Mouse (Mus musculus): ENCODE measurements at regions not wholly inside any gene's neighbourhood (a gene's known extent, or its start where the extent isn't known, plus 50 kb on each side); places are given as distances from the start of the nearest gene placed in this dataset.

GRCm38 (mm10) chr3:102574320-102574719, 104.6 kb downstream of the Ngf start:
- no peak for DNase-seq (ENCODE audit: low spot score in 2 of 2)

GRCm38 (mm10) chr3:102576896-102577295, 107.2 kb downstream of the Ngf start:
- no peak for DNase-seq (ENCODE audit: low spot score in 2 of 2)

- DNase-seq (ENCODE audit: low spot score in 2 of 2): no peak
These were observed 112.1 kb downstream of the Ngf start for GRCm38 (mm10) chr3:102581830-102582229.

- DNase-seq (ENCODE audit: low spot score in 2 of 2): no peak
These were observed 115.4 kb downstream of the Ngf start for GRCm38 (mm10) chr3:102585136-102585535.

- no peak for DNase-seq (ENCODE audit: low spot score in 2 of 2)
These were observed 116.5 kb downstream of the Ngf start for GRCm38 (mm10) chr3:102586221-102586620.

GRCm38 (mm10) chr3:102592041-102592440, 122.3 kb downstream of the Ngf start:
- DNase-seq (ENCODE audit: low spot score in 2 of 2): no peak

- DNase-seq (ENCODE audit: low spot score in 2 of 2): no peak
These were observed 127.3 kb downstream of the Ngf start for GRCm38 (mm10) chr3:102596944-102597551.

- no peak for DNase-seq (ENCODE audit: low spot score in 2 of 2)
These were observed 129.3 kb downstream of the Ngf start for GRCm38 (mm10) chr3:102599061-102599460.

GRCm38 (mm10) chr3:102602766-102603165, 131.6 kb upstream of the Tspan2 start:
- DNase-seq (ENCODE audit: low spot score in 2 of 2): no peak

GRCm38 (mm10) chr3:102605284-102605683, 129.0 kb upstream of the Tspan2 start:
- no peak for DNase-seq (ENCODE audit: low spot score in 2 of 2)

GRCm38 (mm10) chr3:102610970-102611369, 123.4 kb upstream of the Tspan2 start:
- DNase-seq (ENCODE audit: low spot score in 2 of 2): no peak

- no peak for DNase-seq (ENCODE audit: low spot score in 2 of 2)
These were observed 122.6 kb upstream of the Tspan2 start for GRCm38 (mm10) chr3:102611398-102612366.

GRCm38 (mm10) chr3:102619666-102620377, 114.5 kb upstream of the Tspan2 start:
- DNase-seq (ENCODE audit: low spot score in 2 of 2): no peak

- DNase-seq (ENCODE audit: low spot score in 2 of 2): no peak
These were observed 98.3 kb upstream of the Tspan2 start for GRCm38 (mm10) chr3:102636076-102636475.

- DNase-seq (ENCODE audit: low spot score in 2 of 2): no peak
These were observed 97.7 kb upstream of the Tspan2 start for GRCm38 (mm10) chr3:102636674-102637073.

GRCm38 (mm10) chr3:102644276-102644940, 89.9 kb upstream of the Tspan2 start:
- no peak for DNase-seq (ENCODE audit: low spot score in 2 of 2)

- no peak for DNase-seq (ENCODE audit: low spot score in 2 of 2)
These were observed 85.9 kb upstream of the Tspan2 start for GRCm38 (mm10) chr3:102648450-102648849.

GRCm38 (mm10) chr3:102654962-102655361, 79.4 kb upstream of the Tspan2 start:
- DNase-seq (ENCODE audit: low spot score in 2 of 2): no peak

GRCm38 (mm10) chr3:102657116-102657515, 77.2 kb upstream of the Tspan2 start:
- DNase-seq (ENCODE audit: low spot score in 2 of 2): no peak

- no peak for DNase-seq (ENCODE audit: low spot score in 2 of 2)
These were observed 76.7 kb upstream of the Tspan2 start for GRCm38 (mm10) chr3:102657531-102658060.

- DNase-seq (ENCODE audit: low spot score in 2 of 2): peak in 1 of 2 experiments; percentile 18
These were observed 75.0 kb upstream of the Tspan2 start for GRCm38 (mm10) chr3:102659352-102659751.

Data from left cerebral cortex, adult 8-10 months (tissue).